ENCODE assay signal across 9 mouse cellular contexts in the genomic region with DNA sequence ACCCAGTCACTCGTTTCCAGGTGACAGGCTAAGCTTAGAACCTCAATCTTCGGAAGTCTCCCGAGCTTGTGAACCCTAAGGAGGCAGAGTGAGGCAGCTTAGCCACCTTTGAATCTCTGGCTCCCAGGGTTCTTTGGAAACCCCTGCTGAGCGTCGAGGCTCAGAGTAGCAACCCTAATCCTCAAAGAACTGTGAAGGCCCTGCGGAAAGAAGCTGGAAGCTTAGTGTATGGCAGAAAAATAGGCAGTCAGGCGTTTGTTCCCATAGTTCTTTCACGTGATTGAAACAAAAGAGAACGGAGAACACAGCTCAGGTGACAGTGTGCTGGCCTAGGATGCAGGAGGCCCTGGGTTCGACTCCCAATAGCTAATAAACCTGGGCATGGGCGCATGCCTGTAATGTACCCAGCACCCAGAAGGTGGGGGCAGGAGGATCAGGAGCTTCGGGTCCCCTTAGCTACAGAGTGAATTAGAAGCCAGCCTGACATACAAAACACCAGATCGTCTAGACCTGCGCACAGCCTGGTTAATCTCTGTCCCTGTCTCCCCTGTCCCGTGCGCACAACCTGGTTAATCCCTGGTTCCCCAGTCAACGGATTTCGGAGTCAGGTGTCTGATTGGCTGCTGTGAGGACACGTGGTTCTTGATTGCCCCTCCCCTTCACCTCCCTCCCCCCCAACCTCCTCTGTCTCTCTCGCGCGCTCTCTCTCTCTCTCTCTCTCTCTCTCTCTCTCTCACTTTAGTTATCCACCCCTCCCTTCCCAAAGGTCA. TPM values are rescaled to one million over a fixed set of nuclear protein-coding genes. Genes with fewer than 3 reads are reported as not detected.
DNase-seq lines count a peak whose midpoint lies in the region; ATAC-seq and TF ChIP-seq lines count a peak whose summit lies in the region.
"Had no signal": no experiment of that assay in that cellular context is flagged by ENCODE, and none has a peak within 500 bp of the region (broad histone marks: within the 10 kb centered on the region; RNA-seq: fewer than 3 reads in every experiment).

No protein-coding gene starts in this region.

- H3K27me3 ChIP-seq in heart, embryonic 10.5 days (ENCODE audit: insufficient read depth, poor library complexity, severe bottlenecking), result peaks cover 18% of the 10 kb centered on the region
- H3K27me3 ChIP-seq in forebrain, embryonic 15.5 days, result no peaks in the 10 kb centered on the region
- no peaks in the 10 kb centered on the region for H3K27me3 ChIP-seq in intestine, postnatal 0 days (replicated peaks; ENCODE audit: control insufficient read depth, insufficient read depth, low read length)
- peaks cover 17% of the 10 kb centered on the region; the same call in 1 of the 2 replicates for H3K27me3 ChIP-seq in liver, embryonic 13.5 days
- H3K27me3 ChIP-seq in neural tube, embryonic 13.5 days, result no peaks in the 10 kb centered on the region; the same call in 1 of the 2 replicates

- H3K4me3 ChIP-seq in heart, embryonic 10.5 days, result peak overlapping the region; percentile 53
- peak overlapping the region; percentile 45 for H3K4me3 ChIP-seq in forebrain, embryonic 15.5 days
- H3K4me3 ChIP-seq in intestine, postnatal 0 days (ENCODE audit: low read depth, low read length), result peak overlapping the region; percentile 23
- H3K4me3 ChIP-seq in liver, embryonic 13.5 days (replicated peaks), result peak overlapping the region; percentile 41
- peak overlapping the region; percentile 38 for H3K4me3 ChIP-seq in neural tube, embryonic 13.5 days

- no peaks in the 10 kb centered on the region for H3K9me3 ChIP-seq in heart, embryonic 10.5 days
- no peaks in the 10 kb centered on the region for H3K9me3 ChIP-seq in forebrain, embryonic 15.5 days
- H3K9me3 ChIP-seq in intestine, postnatal 0 days (ENCODE audit: control insufficient read depth), result no peaks in the 10 kb centered on the region
- no peaks in the 10 kb centered on the region for H3K9me3 ChIP-seq in liver, embryonic 13.5 days (replicated peaks)
- no peaks in the 10 kb centered on the region for H3K9me3 ChIP-seq in neural tube, embryonic 13.5 days

- ATAC-seq in forebrain, embryonic 15.5 days (replicated peaks), result peak; percentile 87
- peak; percentile 50; the same call in 1 of the 2 replicates for ATAC-seq in intestine, postnatal 0 days
- peak; percentile 67 for ATAC-seq in liver, embryonic 13.5 days (ENCODE audit: low read depth)
- peak; percentile 83 for ATAC-seq in neural tube, embryonic 13.5 days (ENCODE audit: low read depth)

- peak overlapping the region; percentile 44 for H3K9ac ChIP-seq in forebrain, embryonic 15.5 days (replicated peaks)
- no peak overlapping the region for H3K9ac ChIP-seq in intestine, postnatal 0 days (ENCODE audit: low read depth, low read length)
- peak overlapping the region; percentile 43; the same call in 1 of the 2 replicates for H3K9ac ChIP-seq in liver, embryonic 13.5 days
- peak overlapping the region; percentile 65 for H3K9ac ChIP-seq in neural tube, embryonic 13.5 days

- intact Hi-C loops in heart, postnatal 14 days (cut with DNase I), result no loop called here

- peaks cover 6% of the 10 kb centered on the region; the same call in 1 of the 2 replicates for H3K36me3 ChIP-seq in heart, embryonic 10.5 days
- H3K36me3 ChIP-seq in forebrain, embryonic 15.5 days, result peaks cover 9% of the 10 kb centered on the region; the same call in 1 of the 2 replicates
- H3K36me3 ChIP-seq in intestine, postnatal 0 days (ENCODE audit: control insufficient read depth, insufficient read depth), result peaks cover 15% of the 10 kb centered on the region
- no peaks in the 10 kb centered on the region for H3K36me3 ChIP-seq in liver, embryonic 13.5 days
- peaks cover 15% of the 10 kb centered on the region for H3K36me3 ChIP-seq in neural tube, embryonic 13.5 days

- TF ChIP-seq CTCF in intestine, postnatal 0 days (IDR thresholded peaks at IDR 0.05; ENCODE audit: low read depth), result no peak

- WGBS in heart, embryonic 10.5 days, result 10% methylated on average over 22 of the region's 22 CpGs
- 6% methylated on average over 22 of the region's 22 CpGs for WGBS in forebrain, embryonic 15.5 days
- 27% methylated on average over 22 of the region's 22 CpGs for WGBS in intestine, postnatal 0 days
- WGBS in liver, embryonic 13.5 days (ENCODE audit: insufficient replicate concordance), result 15% methylated on average over 22 of the region's 22 CpGs
- 22% methylated on average over 22 of the region's 22 CpGs for WGBS in neural tube, embryonic 13.5 days

- peak overlapping the region; percentile 51 for H3K4me2 ChIP-seq in forebrain, embryonic 15.5 days (replicated peaks)
- H3K4me2 ChIP-seq in intestine, postnatal 0 days (replicated peaks; ENCODE audit: low read depth), result peak overlapping the region; percentile 51
- peak overlapping the region; percentile 59 for H3K4me2 ChIP-seq in liver, embryonic 13.5 days
- peak overlapping the region; percentile 57 for H3K4me2 ChIP-seq in neural tube, embryonic 13.5 days

- peak overlapping the region; percentile 65; the same call in 1 of the 2 replicates for H3K27ac ChIP-seq in heart, embryonic 10.5 days
- 0 out of 2 replicates have a peak overlapping the region, but pooled peaks have one; percentile 20 for H3K27ac ChIP-seq in forebrain, embryonic 15.5 days (replicated peaks)
- no peak overlapping the region for H3K27ac ChIP-seq in intestine, postnatal 0 days (ENCODE audit: low read depth, low read length)
- H3K27ac ChIP-seq in liver, embryonic 13.5 days, result no peak overlapping the region
- no peak overlapping the region for H3K27ac ChIP-seq in neural tube, embryonic 13.5 days (replicated peaks)
- H3K27ac ChIP-seq: macrophage had no signal

- DNase-seq in heart, embryonic 10.5 days (ENCODE audit: low spot score), result no peak
- DNase-seq in heart, postnatal 14 days, result no peak
- DNase-seq in cerebellum, adult 11-12 months, result peak; percentile 60
- no peak for DNase-seq in liver, embryonic 13.5 days
- no peak for DNase-seq in frontal cortex, postnatal 36 days (ENCODE audit: low spot score in 2 of 2)

- H3K4me1 ChIP-seq in heart, embryonic 10.5 days, result peaks cover 20% of the 10 kb centered on the region; the same call in 1 of the 2 replicates
- H3K4me1 ChIP-seq in forebrain, embryonic 15.5 days, result peaks cover 19% of the 10 kb centered on the region
- no peaks in the 10 kb centered on the region for H3K4me1 ChIP-seq in intestine, postnatal 0 days (replicated peaks; ENCODE audit: control insufficient read depth, insufficient read depth, low read length)
- peaks cover 26% of the 10 kb centered on the region for H3K4me1 ChIP-seq in liver, embryonic 13.5 days (replicated peaks)
- peaks cover 23% of the 10 kb centered on the region for H3K4me1 ChIP-seq in neural tube, embryonic 13.5 days (replicated peaks)

RNA-seq across cellular contexts. Expression of a gene that starts 9.0 kb away (rescaled TPM):
- 18.7 and 19.0 TPM in 2 replicates for polyA plus RNA-seq in heart, embryonic 10.5 days (2016; fragmentation: Nextera tagmentation; extraction: Ambion mirVana)
- 10 to 100 TPM; 17.9 to 18.7 TPM for total RNA-seq in heart, postnatal 14 days (2021)
- 34.0 and 34.2 TPM in 2 replicates for polyA plus RNA-seq in forebrain, embryonic 15.5 days (2015; fragmentation: Nextera tagmentation; extraction: Ambion mirVana)
- polyA plus RNA-seq in intestine, postnatal 0 days (2015; fragmentation: Nextera tagmentation; extraction: Ambion mirVana), result 5.0 and 6.4 TPM in 2 replicates
- polyA plus RNA-seq in liver, embryonic 13.5 days (2015; fragmentation: Nextera tagmentation; extraction: Ambion mirVana), result 5.6 and 6.1 TPM in 2 replicates
- 26.8 and 33.0 TPM in 2 replicates for polyA plus RNA-seq in neural tube, embryonic 13.5 days (2015; fragmentation: Nextera tagmentation; extraction: Ambion mirVana)

RNA-seq across cellular contexts. Expression of a gene that starts 9.5 kb away (rescaled TPM):
- polyA plus RNA-seq in heart, embryonic 10.5 days (2016; fragmentation: Nextera tagmentation; extraction: Ambion mirVana), result 0.48 and 1.4 TPM in 2 replicates
- total RNA-seq in heart, postnatal 14 days (2021), result not detected
- not detected in 2 replicates for polyA plus RNA-seq in forebrain, embryonic 15.5 days (2015; fragmentation: Nextera tagmentation; extraction: Ambion mirVana)
- 0.78 and 0.98 TPM in 2 replicates for polyA plus RNA-seq in intestine, postnatal 0 days (2015; fragmentation: Nextera tagmentation; extraction: Ambion mirVana)
- polyA plus RNA-seq in liver, embryonic 13.5 days (2015; fragmentation: Nextera tagmentation; extraction: Ambion mirVana), result 0.35 TPM in 1 of 2 replicates, not detected in the other
- polyA plus RNA-seq in neural tube, embryonic 13.5 days (2015; fragmentation: Nextera tagmentation; extraction: Ambion mirVana), result 0.95 TPM in 1 of 2 replicates, not detected in the other
- polyA plus RNA-seq: macrophage had no signal

RNA-seq across cellular contexts. Expression of a gene that starts 31.0 kb away (rescaled TPM):
- 30.3 and 31.9 TPM in 2 replicates for polyA plus RNA-seq in heart, embryonic 10.5 days (2016; fragmentation: Nextera tagmentation; extraction: Ambion mirVana)
- 10 to 100 TPM; 52.4 to 54.2 TPM for total RNA-seq in heart, postnatal 14 days (2021)
- polyA plus RNA-seq in forebrain, embryonic 15.5 days (2015; fragmentation: Nextera tagmentation; extraction: Ambion mirVana), result 19.1 and 19.7 TPM in 2 replicates
- 65.1 and 71.1 TPM in 2 replicates for polyA plus RNA-seq in intestine, postnatal 0 days (2015; fragmentation: Nextera tagmentation; extraction: Ambion mirVana)
- polyA plus RNA-seq in liver, embryonic 13.5 days (2015; fragmentation: Nextera tagmentation; extraction: Ambion mirVana), result 11.1 and 14.5 TPM in 2 replicates
- polyA plus RNA-seq in neural tube, embryonic 13.5 days (2015; fragmentation: Nextera tagmentation; extraction: Ambion mirVana), result 26.5 and 26.6 TPM in 2 replicates

RNA-seq across cellular contexts. Expression of a gene that starts 46.1 kb away (rescaled TPM):
- 9.6 and 17.1 TPM in 2 replicates for polyA plus RNA-seq in heart, embryonic 10.5 days (2016; fragmentation: Nextera tagmentation; extraction: Ambion mirVana)
- 1 to 10 TPM; 1.9 to 2.0 TPM for total RNA-seq in heart, postnatal 14 days (2021)
- polyA plus RNA-seq in forebrain, embryonic 15.5 days (2015; fragmentation: Nextera tagmentation; extraction: Ambion mirVana), result 70.0 and 75.8 TPM in 2 replicates
- polyA plus RNA-seq in intestine, postnatal 0 days (2015; fragmentation: Nextera tagmentation; extraction: Ambion mirVana), result 4.1 and 4.3 TPM in 2 replicates
- polyA plus RNA-seq in liver, embryonic 13.5 days (2015; fragmentation: Nextera tagmentation; extraction: Ambion mirVana), result 0.83 and 1.4 TPM in 2 replicates
- 66.5 and 66.7 TPM in 2 replicates for polyA plus RNA-seq in neural tube, embryonic 13.5 days (2015; fragmentation: Nextera tagmentation; extraction: Ambion mirVana)
- polyA plus RNA-seq: macrophage had no signal

Comparison
In these comparisons a context has a peak if more than half of its experiments do, and no peak if none do; other contexts are left out.
1. H3K27ac ChIP-seq: peak in heart, embryonic 10.5 days (single experiment) and forebrain, embryonic 15.5 days (single experiment); none in intestine, postnatal 0 days (single experiment), liver, embryonic 13.5 days (single experiment) and neural tube, embryonic 13.5 days (single experiment).
2. Peak in every context shown above with its lines, with median percentiles within 50 percentile points of each other: H3K4me3 ChIP-seq, ATAC-seq and H3K4me2 ChIP-seq.